Mouse (Mus musculus) kidney, adult 2 months (tissue): ENCODE results near the gene Ncoa1. TPM values are rescaled to one million over a fixed set of nuclear protein-coding genes. Genes with fewer than 3 reads are reported as not detected.
"Not testable (repeated sequence)": the region's sequence is repeated elsewhere in the genome, so short reads cannot be mapped to it uniquely, and the experiment has no call there.

Source experiments
- DNase-seq: peaks from one replicate; pipeline ENCODE4 v3.0.0; 2021
- H3K27ac ChIP-seq: fragments of 200-500 bp; 2 replicates; pipeline ENCODE4 v1.5.1; 2012; ENCODE audit warnings: low read depth, low read length, control low read depth, inconsistent platforms; ENCODE audit not compliant: insufficient read depth
- H3K27me3 ChIP-seq: fragments of 200-500 bp; replicated peaks from 2 replicates; pipeline ENCODE4 v1.6.1; 2012; ENCODE audit warnings: mild to moderate bottlenecking, moderate library complexity, low read length, inconsistent platforms; ENCODE audit not compliant: control insufficient read depth, insufficient read depth
- H3K36me3 ChIP-seq: fragments of 200-500 bp; 2 replicates; pipeline ENCODE4 v1.6.1; 2012; ENCODE audit warnings: mild to moderate bottlenecking, moderate library complexity, low read length, inconsistent platforms; ENCODE audit not compliant: control insufficient read depth, insufficient read depth
- H3K4me1 ChIP-seq: fragments of 200-500 bp; 2 replicates; pipeline ENCODE4 v1.6.1; 2011; ENCODE audit warnings: low read length; ENCODE audit not compliant: control insufficient read depth, insufficient read depth
- H3K4me3 ChIP-seq: fragments of 200-500 bp; 2 replicates; pipeline ENCODE4 v1.5.1; 2011; ENCODE audit warnings: mild to moderate bottlenecking, low read depth, low read length, control low read depth; ENCODE audit not compliant: insufficient read depth
- CTCF ChIP-seq: fragments of 200-500 bp; conservative IDR thresholded peaks from 2 replicates; pipeline ENCODE4 v1.5.1; 2011; ENCODE audit warnings: low read depth, mild to moderate bottlenecking, control low read depth, low read length, moderate library complexity, mixed read lengths; ENCODE audit not compliant: insufficient read depth, insufficient read length
- POLR2A ChIP-seq: fragments of 200-500 bp; IDR thresholded peaks from one replicate; pipeline ENCODE4 v1.6.1; 2011; ENCODE audit warnings: low read depth, low read length, control low read depth
- WGBS: fragments of 180-500 bp; shearing (Covaris S2); methylation state at CpG from one replicate; pipeline ENCODE4 v1.1.7; 2018; 5-methylcytosine and 5-hydroxymethylcytosine counted together
- polyA plus RNA-seq: library from polyadenylated mRNA; depleted of rRNA; stranded (reverse); fragments of >200 nt; gene quantifications from 2 replicates; pipeline ENCODE4 v1.2.3, GENCODE M21; 2012

The Ncoa1 gene
- polyA plus RNA-seq, 1 experiment: 20.1 TPM

- H3K27ac ChIP-seq: no peak overlapping the region
- TF ChIP-seq CTCF (no peak), POLR2A (no peak)
- no peaks in the 10 kb centered on the region for H3K27me3 ChIP-seq
- H3K36me3 ChIP-seq: no peaks in the 10 kb centered on the region
- peaks cover 3% of the 10 kb centered on the region; the same call in 1 of the 2 replicates for H3K4me1 ChIP-seq
- DNase-seq: no peak
- WGBS: 54% methylated on average over 7 of the region's 7 CpGs
- no peak overlapping the region for H3K4me3 ChIP-seq
Measured at GRCm38 (mm10) chr12:4379298-4379957, 97.6 kb downstream of the Ncoa1 start.

- TF ChIP-seq POLR2A: no peak
- no peak for TF ChIP-seq CTCF
- WGBS: 80% methylated on average over 4 of the region's 4 CpGs
- Histone ChIP-seq H3K27ac (no peak overlapping the region), H3K27me3 (no peaks in the 10 kb centered on the region), H3K36me3 (no peaks in the 10 kb centered on the region), H3K4me3 (no peak overlapping the region), H3K4me1 (peaks cover 8% of the 10 kb centered on the region; the same call in 1 of the 2 replicates)
- DNase-seq: no peak
Measured at GRCm38 (mm10) chr12:4376475-4376874, 100.5 kb downstream of the Ncoa1 start.

- Histone ChIP-seq H3K36me3 (no peaks in the 10 kb centered on the region), H3K4me3 (no peak overlapping the region), H3K4me1 (peaks cover 8% of the 10 kb centered on the region; the same call in 1 of the 2 replicates), H3K27me3 (no peaks in the 10 kb centered on the region), H3K27ac (no peak overlapping the region)
- DNase-seq: no peak
- 54% methylated on average over 6 of the region's 6 CpGs for WGBS
- TF ChIP-seq CTCF (no peak), POLR2A (no peak)
Measured at GRCm38 (mm10) chr12:4374816-4375493, 102.0 kb downstream of the Ncoa1 start.

DNA sequence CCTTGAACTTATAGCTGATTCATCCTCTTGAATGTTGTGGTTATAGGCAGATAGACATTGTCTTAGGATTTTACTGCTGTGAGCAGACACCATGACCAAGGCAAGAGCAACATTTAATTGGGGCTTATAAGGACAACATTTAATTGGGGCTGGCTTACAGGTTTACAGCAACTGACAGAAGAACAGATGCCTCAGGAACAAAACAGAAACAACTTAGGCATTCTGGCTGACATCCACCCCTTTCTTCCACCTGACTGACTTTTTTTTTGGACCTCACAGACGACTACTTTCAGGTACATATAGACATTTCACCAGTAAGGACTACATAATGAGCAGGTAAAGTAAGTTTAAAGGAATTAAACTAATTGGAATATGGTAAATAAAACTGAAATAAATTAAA is 105.6 kb downstream of the Ncoa1 start:
- H3K36me3 ChIP-seq: no peaks in the 10 kb centered on the region
- H3K27ac ChIP-seq: no peak overlapping the region
- no peak for DNase-seq
- H3K4me3 ChIP-seq: no peak overlapping the region
- no peaks in the 10 kb centered on the region for H3K27me3 ChIP-seq
- TF ChIP-seq CTCF (no peak), POLR2A (no peak)
- H3K4me1 ChIP-seq: peaks cover 8% of the 10 kb centered on the region; the same call in 1 of the 2 replicates
- 43% methylated on average over 1 of the region's 1 CpGs for WGBS

DNA sequence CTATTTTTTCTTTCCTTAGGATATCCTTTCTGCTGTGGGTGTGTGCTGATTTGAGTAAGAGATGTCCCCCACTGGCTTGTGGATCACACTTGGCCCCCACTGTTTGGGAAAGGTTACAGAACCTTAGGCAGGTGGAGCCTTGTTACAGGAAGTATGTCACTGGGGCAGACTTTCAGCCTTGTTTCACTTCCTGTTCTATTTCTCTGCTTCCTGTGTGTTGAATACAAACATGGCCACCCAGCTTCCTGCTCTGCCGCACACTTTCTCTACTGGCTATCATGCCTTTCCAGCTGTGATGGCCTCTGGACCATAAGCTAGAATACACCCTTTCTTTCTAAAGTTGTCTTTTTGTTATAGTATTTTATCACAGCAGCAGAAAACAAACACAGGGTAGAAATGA is 111.0 kb downstream of the Ncoa1 start:
- no peaks in the 10 kb centered on the region; the same call in 1 of the 2 replicates for H3K4me1 ChIP-seq
- H3K27me3 ChIP-seq: no peaks in the 10 kb centered on the region
- no peaks in the 10 kb centered on the region for H3K36me3 ChIP-seq
- DNase-seq: no peak
- H3K4me3 ChIP-seq: no peak overlapping the region
- TF ChIP-seq POLR2A: no peak
- no peak for TF ChIP-seq CTCF
- 82% methylated on average over 1 of the region's 1 CpGs for WGBS
- H3K27ac ChIP-seq: no peak overlapping the region

DNA sequence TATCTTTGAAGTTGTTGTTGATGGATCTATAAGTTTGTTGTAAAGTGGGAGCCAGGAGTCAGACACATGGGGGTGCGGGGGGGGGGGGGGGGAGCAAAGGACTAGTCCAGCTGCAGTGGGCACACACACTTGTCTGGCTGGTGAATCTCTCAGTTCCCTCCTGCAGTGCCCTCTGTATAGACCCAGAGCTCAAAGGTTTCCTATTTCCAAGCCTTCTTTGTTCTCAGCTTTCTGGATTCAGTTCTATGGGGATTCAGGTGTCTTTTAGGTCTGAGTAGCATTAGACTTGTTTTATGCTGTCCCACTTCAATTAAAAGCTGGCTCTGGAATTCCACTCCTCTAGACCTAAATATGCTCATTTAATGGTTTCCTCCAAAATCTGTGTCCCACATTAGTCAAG is 117.5 kb downstream of the Ncoa1 start:
- no peak overlapping the region for H3K4me3 ChIP-seq
- TF ChIP-seq CTCF (no peak), POLR2A (no peak)
- H3K27ac ChIP-seq: no peak overlapping the region
- DNase-seq: no peak
- 62% methylated on average over 1 of the region's 1 CpGs for WGBS
- no peaks in the 10 kb centered on the region for H3K27me3 ChIP-seq
- no peaks in the 10 kb centered on the region for H3K36me3 ChIP-seq
- no peaks in the 10 kb centered on the region for H3K4me1 ChIP-seq

GRCm38 (mm10) chr12:4358653-4359052 is 118.3 kb downstream of the Ncoa1 start:
- not testable (repeated sequence) for H3K36me3 ChIP-seq, H3K4me3 ChIP-seq, DNase-seq, H3K27ac ChIP-seq, H3K4me1 ChIP-seq, H3K27me3 ChIP-seq
- WGBS: 83% methylated on average over 2 of the region's 2 CpGs
